Mouse (Mus musculus): ENCODE measurements around the gene Nr1h4. TPM values are rescaled to one million over a fixed set of nuclear protein-coding genes. Genes with fewer than 3 reads are reported as not detected.

Gene Nr1h4
- polyA plus RNA-seq, 1 experiment from 2014 or later: not detected

DNA sequence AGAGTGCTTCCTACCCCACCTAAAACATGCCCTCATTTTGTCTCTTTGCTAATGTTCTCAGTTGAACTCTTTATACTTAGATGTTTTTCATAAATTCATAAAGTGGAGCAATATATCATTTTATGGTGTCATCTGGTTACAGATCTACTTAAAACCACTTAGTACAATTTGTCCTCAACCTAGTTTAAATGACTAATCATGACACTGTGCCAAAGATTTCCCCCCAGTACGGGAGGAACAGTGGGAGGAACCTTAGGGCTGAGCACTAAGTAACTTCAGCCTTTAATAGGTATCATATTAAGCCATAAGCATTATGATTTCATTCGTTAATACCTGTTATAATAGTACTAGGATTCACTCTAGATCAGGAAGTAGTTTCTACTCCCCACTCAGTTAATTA lies 17.6 kb downstream of the Nr1h4 start:
- DNase-seq (ENCODE audit: low spot score): no peak
- H3K27me3 ChIP-seq (ENCODE audit: control insufficient read depth, insufficient read depth, low read length): no peaks in the 10 kb centered on the region
- H3K4me3 ChIP-seq (ENCODE audit: low read depth, low read length): no peak overlapping the region
- no peaks in the 10 kb centered on the region for H3K9me3 ChIP-seq (ENCODE audit: control insufficient read depth, low read length)
- H3K4me2 ChIP-seq (ENCODE audit: low read depth): no peak overlapping the region
- no peak overlapping the region for H3K27ac ChIP-seq (ENCODE audit: low read depth, low read length)
- no peaks in the 10 kb centered on the region for H3K4me1 ChIP-seq (ENCODE audit: control insufficient read depth, insufficient read depth, low read length)
- 75% methylated on average over 2 of the region's 2 CpGs for WGBS
- H3K36me3 ChIP-seq (ENCODE audit: control insufficient read depth, insufficient read depth, low read length): no peaks in the 10 kb centered on the region
- no peak overlapping the region for H3K9ac ChIP-seq (ENCODE audit: low read length)
- ATAC-seq (ENCODE audit: insufficient read depth, low FRiP score, low TSS enrichment): no peak

DNA sequence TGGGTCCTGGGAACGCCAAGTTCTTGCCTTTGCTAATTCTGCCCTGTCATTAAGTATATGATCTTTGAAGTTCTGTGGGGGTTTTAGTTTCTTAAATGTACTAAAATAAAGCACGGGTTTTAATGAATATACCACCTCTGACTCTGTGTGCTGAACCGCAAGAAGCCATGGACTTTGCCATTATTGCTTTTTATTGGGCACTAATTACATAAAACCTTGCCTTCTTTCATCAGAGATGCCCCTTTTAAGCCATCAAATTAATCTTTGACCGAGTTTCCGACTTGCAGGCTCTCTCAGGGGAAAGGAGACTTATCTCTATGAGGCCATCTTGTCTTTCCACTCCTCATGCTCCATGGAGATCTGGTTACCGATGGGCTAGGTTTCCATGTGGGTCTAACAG lies 20.8 kb downstream of the Nr1h4 start:
- WGBS: 80% methylated on average over 6 of the region's 6 CpGs
- no peaks in the 10 kb centered on the region for H3K4me1 ChIP-seq (ENCODE audit: control insufficient read depth, insufficient read depth, low read length)
- no peak overlapping the region for H3K4me3 ChIP-seq (ENCODE audit: low read depth, low read length)
- no peak for ATAC-seq (ENCODE audit: insufficient read depth, low FRiP score, low TSS enrichment)
- no peak overlapping the region for H3K4me2 ChIP-seq (ENCODE audit: low read depth)
- no peaks in the 10 kb centered on the region for H3K9me3 ChIP-seq (ENCODE audit: control insufficient read depth, low read length)
- no peaks in the 10 kb centered on the region for H3K27me3 ChIP-seq (ENCODE audit: control insufficient read depth, insufficient read depth, low read length)
- DNase-seq (ENCODE audit: low spot score): no peak
- H3K27ac ChIP-seq (ENCODE audit: low read depth, low read length): no peak overlapping the region
- no peaks in the 10 kb centered on the region for H3K36me3 ChIP-seq (ENCODE audit: control insufficient read depth, insufficient read depth, low read length)
- no peak overlapping the region for H3K9ac ChIP-seq (ENCODE audit: low read length)

DNA sequence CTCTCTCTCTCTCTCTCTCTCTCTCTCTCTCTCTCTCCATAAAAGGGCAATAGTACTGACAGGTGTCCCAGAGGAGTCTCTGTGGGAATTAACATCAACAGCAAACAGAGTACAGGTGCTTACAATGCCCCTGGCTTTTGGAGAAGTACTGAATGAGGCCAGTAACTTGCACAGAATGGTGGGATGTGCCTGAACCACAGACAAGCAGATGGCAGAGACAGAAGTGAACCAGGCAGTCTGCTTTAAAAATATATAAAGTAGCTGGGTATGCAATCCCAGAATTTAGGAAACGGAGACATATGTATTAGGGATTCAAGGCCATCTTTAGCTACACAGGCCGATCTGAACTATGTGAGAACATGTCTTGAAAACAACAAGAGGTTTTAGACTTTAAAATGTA lies 22.8 kb downstream of the Nr1h4 start:
- H3K27ac ChIP-seq (ENCODE audit: low read depth, low read length): no peak overlapping the region
- 82% methylated on average over 2 of the region's 2 CpGs for WGBS
- H3K4me1 ChIP-seq (ENCODE audit: control insufficient read depth, insufficient read depth, low read length): no peaks in the 10 kb centered on the region
- ATAC-seq (ENCODE audit: insufficient read depth, low FRiP score, low TSS enrichment) (no peak), DNase-seq (ENCODE audit: low spot score) (no peak)
- H3K4me2 ChIP-seq (ENCODE audit: low read depth): no peak overlapping the region
- no peaks in the 10 kb centered on the region for H3K36me3 ChIP-seq (ENCODE audit: control insufficient read depth, insufficient read depth, low read length)
- H3K9me3 ChIP-seq (ENCODE audit: control insufficient read depth, low read length): no peaks in the 10 kb centered on the region
- H3K4me3 ChIP-seq (ENCODE audit: low read depth, low read length): no peak overlapping the region
- no peak overlapping the region for H3K9ac ChIP-seq (ENCODE audit: low read length)
- no peaks in the 10 kb centered on the region for H3K27me3 ChIP-seq (ENCODE audit: control insufficient read depth, insufficient read depth, low read length)

DNA sequence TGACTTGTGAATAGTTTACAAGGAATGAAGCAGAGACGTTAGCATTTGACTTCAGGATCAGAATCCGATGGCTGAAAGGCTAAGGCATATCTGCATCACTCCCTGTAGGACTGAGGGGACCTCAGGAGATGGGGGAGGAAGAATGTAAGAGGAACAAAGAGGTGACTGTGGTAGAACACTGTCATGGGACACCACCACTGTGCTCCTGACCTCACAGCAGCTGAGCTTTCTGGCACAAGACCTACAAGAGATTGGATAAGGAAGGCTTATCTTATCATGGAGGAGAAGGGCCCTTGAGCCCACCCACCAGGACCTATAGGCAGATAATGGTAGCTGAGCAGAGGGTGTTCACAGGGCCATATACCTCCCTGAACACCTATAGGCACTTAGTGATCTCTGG lies 24.8 kb downstream of the Nr1h4 start:
- no peak overlapping the region for H3K4me3 ChIP-seq (ENCODE audit: low read depth, low read length)
- H3K4me1 ChIP-seq (ENCODE audit: control insufficient read depth, insufficient read depth, low read length): no peaks in the 10 kb centered on the region
- ATAC-seq (ENCODE audit: insufficient read depth, low FRiP score, low TSS enrichment): no peak
- H3K27ac ChIP-seq (ENCODE audit: low read depth, low read length): no peak overlapping the region
- H3K9ac ChIP-seq (ENCODE audit: low read length): no peak overlapping the region
- no peaks in the 10 kb centered on the region for H3K36me3 ChIP-seq (ENCODE audit: control insufficient read depth, insufficient read depth, low read length)
- DNase-seq (ENCODE audit: low spot score): no peak
- no peaks in the 10 kb centered on the region for H3K9me3 ChIP-seq (ENCODE audit: control insufficient read depth, low read length)
- H3K4me2 ChIP-seq (ENCODE audit: low read depth): no peak overlapping the region
- no peaks in the 10 kb centered on the region for H3K27me3 ChIP-seq (ENCODE audit: control insufficient read depth, insufficient read depth, low read length)
- 83% methylated on average over 2 of the region's 2 CpGs for WGBS

DNA sequence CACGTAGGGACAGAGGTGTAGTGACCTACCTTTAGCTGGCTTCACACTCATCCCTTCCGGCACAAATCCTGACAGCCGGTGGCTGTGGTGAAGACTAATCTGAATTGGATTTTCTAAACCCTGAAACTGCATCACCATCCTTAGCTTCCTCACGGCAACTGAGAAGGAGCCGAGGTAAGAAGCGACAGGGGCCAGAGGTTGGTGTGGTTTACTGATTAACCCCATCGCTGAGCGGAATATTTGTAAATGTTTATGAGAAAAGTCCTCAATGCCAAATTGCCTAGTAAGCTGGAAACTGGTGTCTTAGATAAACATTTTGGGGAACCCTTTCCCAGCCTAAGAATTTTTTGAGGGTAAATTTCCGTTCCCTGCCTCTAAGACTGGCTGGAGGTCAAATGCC lies 26.9 kb downstream of the Nr1h4 start:
- Histone ChIP-seq H3K36me3 (ENCODE audit: control insufficient read depth, insufficient read depth, low read length) (no peaks in the 10 kb centered on the region), H3K27ac (ENCODE audit: low read depth, low read length) (no peak overlapping the region), H3K27me3 (ENCODE audit: control insufficient read depth, insufficient read depth, low read length) (no peaks in the 10 kb centered on the region), H3K4me3 (ENCODE audit: low read depth, low read length) (no peak overlapping the region), H3K4me1 (ENCODE audit: control insufficient read depth, insufficient read depth, low read length) (no peaks in the 10 kb centered on the region), H3K4me2 (ENCODE audit: low read depth) (no peak overlapping the region), H3K9ac (ENCODE audit: low read length) (no peak overlapping the region), H3K9me3 (ENCODE audit: control insufficient read depth, low read length) (no peaks in the 10 kb centered on the region)
- no peak for DNase-seq (ENCODE audit: low spot score)
- WGBS: 91% methylated on average over 9 of the region's 9 CpGs
- ATAC-seq (ENCODE audit: insufficient read depth, low FRiP score, low TSS enrichment): no peak

DNA sequence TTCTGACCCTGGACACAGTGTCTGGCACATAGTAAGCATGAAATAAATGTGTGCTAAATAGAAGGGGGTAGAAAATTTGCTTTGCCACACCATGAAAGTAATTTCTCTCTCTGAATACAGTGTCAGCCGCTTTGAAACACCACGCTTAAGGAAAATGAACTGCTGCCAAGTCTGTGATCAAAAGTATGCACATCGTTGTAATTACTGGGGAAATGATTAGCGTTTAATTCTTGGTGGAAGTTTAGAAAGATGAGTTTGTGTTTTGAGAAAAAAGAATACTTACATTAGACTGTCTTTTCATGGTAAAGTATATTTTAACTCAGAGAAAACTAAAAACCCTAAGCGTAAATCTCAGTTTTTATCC lies 27.8 kb downstream of the Nr1h4 start:
- WGBS: 92% methylated on average over 5 of the region's 5 CpGs
- Histone ChIP-seq H3K27ac (ENCODE audit: low read depth, low read length) (no peak overlapping the region), H3K36me3 (ENCODE audit: control insufficient read depth, insufficient read depth, low read length) (no peaks in the 10 kb centered on the region), H3K9me3 (ENCODE audit: control insufficient read depth, low read length) (no peaks in the 10 kb centered on the region), H3K4me1 (ENCODE audit: control insufficient read depth, insufficient read depth, low read length) (no peaks in the 10 kb centered on the region), H3K4me2 (ENCODE audit: low read depth) (no peak overlapping the region), H3K27me3 (ENCODE audit: control insufficient read depth, insufficient read depth, low read length) (no peaks in the 10 kb centered on the region), H3K9ac (ENCODE audit: low read length) (no peak overlapping the region), H3K4me3 (ENCODE audit: low read depth, low read length) (no peak overlapping the region)
- ATAC-seq (ENCODE audit: insufficient read depth, low FRiP score, low TSS enrichment): no peak
- DNase-seq (ENCODE audit: low spot score): no peak

DNA sequence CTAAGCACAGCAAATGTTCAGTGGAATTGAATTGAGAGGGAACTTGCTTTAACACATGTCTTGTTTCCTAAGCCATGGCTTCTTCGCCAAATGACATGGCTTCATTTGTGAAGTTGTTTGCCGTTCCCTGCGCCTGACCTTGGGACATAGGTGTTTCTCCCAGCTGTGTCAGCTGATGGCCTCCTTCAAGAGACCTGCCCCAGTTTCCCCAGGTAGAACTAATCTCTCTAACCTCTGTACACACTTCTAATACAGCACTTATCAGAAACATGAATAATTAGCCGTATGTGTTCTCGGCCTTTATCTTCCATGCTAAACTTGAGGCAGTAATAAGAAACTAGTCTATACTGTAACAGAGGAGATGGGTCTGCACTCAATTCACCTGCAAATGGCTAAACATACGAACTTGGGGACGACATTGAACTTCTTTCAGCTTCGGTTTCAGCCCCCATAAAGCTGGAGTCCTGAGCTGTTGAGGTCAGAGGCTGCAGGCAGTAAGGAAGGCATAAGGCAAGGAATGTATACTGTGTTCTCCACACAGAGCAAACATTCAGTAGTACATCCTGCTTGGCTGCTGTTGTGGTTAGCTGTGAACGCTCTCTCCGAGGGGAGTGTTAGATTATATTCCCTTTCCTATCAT lies 28.3 kb downstream of the Nr1h4 start:
- no peaks in the 10 kb centered on the region for H3K9me3 ChIP-seq (ENCODE audit: control insufficient read depth, low read length)
- ATAC-seq (ENCODE audit: insufficient read depth, low FRiP score, low TSS enrichment): no peak
- H3K4me1 ChIP-seq (ENCODE audit: control insufficient read depth, insufficient read depth, low read length): no peaks in the 10 kb centered on the region
- DNase-seq (ENCODE audit: low spot score): no peak
- H3K4me2 ChIP-seq (ENCODE audit: low read depth): no peak overlapping the region
- H3K27ac ChIP-seq (ENCODE audit: low read depth, low read length): no peak overlapping the region
- no peak overlapping the region for H3K4me3 ChIP-seq (ENCODE audit: low read depth, low read length)
- H3K27me3 ChIP-seq (ENCODE audit: control insufficient read depth, insufficient read depth, low read length): no peaks in the 10 kb centered on the region
- H3K36me3 ChIP-seq (ENCODE audit: control insufficient read depth, insufficient read depth, low read length): no peaks in the 10 kb centered on the region
- no peak overlapping the region for H3K9ac ChIP-seq (ENCODE audit: low read length)
- 90% methylated on average over 10 of the region's 10 CpGs for WGBS

DNA sequence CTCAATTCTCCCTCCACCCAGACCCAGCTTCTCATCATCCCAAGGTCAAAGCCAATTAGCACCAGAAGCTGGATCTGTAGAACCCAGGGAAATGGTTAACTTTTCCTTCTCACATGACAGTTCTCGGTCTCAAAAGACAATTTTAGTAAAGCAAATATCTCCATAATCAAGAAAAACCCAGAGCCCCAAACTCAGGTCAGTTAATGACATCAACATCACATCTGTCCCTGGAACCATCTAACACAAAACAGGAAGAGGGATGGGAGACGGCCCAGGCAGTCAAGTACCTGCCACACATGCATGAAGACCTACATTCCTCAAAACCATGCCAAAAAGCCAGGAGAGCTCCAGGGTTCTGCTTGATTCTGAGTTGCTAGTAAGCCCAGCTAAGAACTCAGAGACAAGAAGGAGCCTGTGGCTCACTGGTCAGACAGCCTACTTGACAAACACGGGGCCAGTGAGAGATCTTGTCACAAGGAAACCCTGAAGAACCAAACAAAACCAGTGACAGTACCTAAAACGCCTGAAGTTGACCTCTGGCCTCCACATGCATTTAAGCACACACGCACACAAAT lies 30.3 kb downstream of the Nr1h4 start:
- no peaks in the 10 kb centered on the region for H3K4me1 ChIP-seq (ENCODE audit: control insufficient read depth, insufficient read depth, low read length)
- H3K27me3 ChIP-seq (ENCODE audit: control insufficient read depth, insufficient read depth, low read length): no peaks in the 10 kb centered on the region
- H3K4me3 ChIP-seq (ENCODE audit: low read depth, low read length): no peak overlapping the region
- H3K9me3 ChIP-seq (ENCODE audit: control insufficient read depth, low read length): no peaks in the 10 kb centered on the region
- H3K9ac ChIP-seq (ENCODE audit: low read length): no peak overlapping the region
- no peak overlapping the region for H3K27ac ChIP-seq (ENCODE audit: low read depth, low read length)
- ATAC-seq (ENCODE audit: insufficient read depth, low FRiP score, low TSS enrichment) (no peak), DNase-seq (ENCODE audit: low spot score) (no peak)
- H3K36me3 ChIP-seq (ENCODE audit: control insufficient read depth, insufficient read depth, low read length): no peaks in the 10 kb centered on the region
- 80% methylated on average over 5 of the region's 5 CpGs for WGBS
- H3K4me2 ChIP-seq (ENCODE audit: low read depth): no peak overlapping the region

DNA sequence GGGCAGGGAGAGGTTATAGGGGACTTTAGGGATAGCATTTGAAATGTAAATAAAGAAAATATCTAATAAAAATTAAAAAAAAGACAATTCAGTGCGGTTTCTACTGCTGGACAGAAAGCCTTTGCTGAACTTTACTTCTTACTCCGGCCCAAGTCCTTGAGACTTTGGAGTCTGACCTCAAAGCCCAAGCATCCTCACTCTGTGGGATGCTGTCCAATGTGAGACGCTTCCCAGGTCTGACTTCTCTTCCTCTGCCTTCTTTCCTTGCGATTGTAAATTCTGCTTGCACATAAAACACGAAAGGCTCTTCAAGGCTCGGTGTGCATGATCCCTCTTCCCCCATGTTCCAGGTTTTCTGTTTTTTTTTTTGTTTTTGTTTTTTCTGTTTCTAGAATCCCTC lies 31.5 kb downstream of the Nr1h4 start:
- DNase-seq (ENCODE audit: low spot score) (no peak), ATAC-seq (ENCODE audit: insufficient read depth, low FRiP score, low TSS enrichment) (no peak)
- no peak overlapping the region for H3K9ac ChIP-seq (ENCODE audit: low read length)
- no peaks in the 10 kb centered on the region for H3K4me1 ChIP-seq (ENCODE audit: control insufficient read depth, insufficient read depth, low read length)
- H3K27ac ChIP-seq (ENCODE audit: low read depth, low read length): no peak overlapping the region
- H3K9me3 ChIP-seq (ENCODE audit: control insufficient read depth, low read length): no peaks in the 10 kb centered on the region
- H3K4me3 ChIP-seq (ENCODE audit: low read depth, low read length): no peak overlapping the region
- H3K36me3 ChIP-seq (ENCODE audit: control insufficient read depth, insufficient read depth, low read length): no peaks in the 10 kb centered on the region
- H3K4me2 ChIP-seq (ENCODE audit: low read depth): no peak overlapping the region
- no peaks in the 10 kb centered on the region for H3K27me3 ChIP-seq (ENCODE audit: control insufficient read depth, insufficient read depth, low read length)
- 88% methylated on average over 6 of the region's 6 CpGs for WGBS
